Mouse (Mus musculus) cerebellum, adult 2 months (tissue): ENCODE measurements at regions not wholly inside any gene's neighbourhood (a gene's known extent, or its start where the extent isn't known, plus 50 kb on each side); places are given as distances from the start of the nearest gene placed in this dataset.

ENCODE experiments used
- DNase-seq, 2 experiments: peaks; one replicate each; pipeline ENCODE4 v3.0.0; 2021
- H3K27ac ChIP-seq: fragments of 200-500 bp; 2 replicates; pipeline ENCODE4 v1.5.1; 2012; ENCODE audit warnings: low read length, control low read depth, inconsistent platforms; ENCODE audit not compliant: insufficient read depth
- H3K27me3 ChIP-seq: fragments of 200-500 bp; 2 replicates; pipeline ENCODE4 v1.6.1; 2012; ENCODE audit warnings: inconsistent platforms, mild to moderate bottlenecking, low read length, moderate library complexity; ENCODE audit not compliant: control insufficient read depth, insufficient read depth
- H3K4me1 ChIP-seq: fragments of 200-500 bp; 2 replicates; pipeline ENCODE4 v1.6.1; 2011; ENCODE audit warnings: low read length; ENCODE audit not compliant: control insufficient read depth, insufficient read depth
- H3K4me3 ChIP-seq: fragments of 200-500 bp; replicated peaks from 2 replicates; pipeline ENCODE3; 2011; ENCODE audit warnings: mild to moderate bottlenecking, low read depth, low read length, control low read depth; ENCODE audit not compliant: insufficient read depth
- CTCF ChIP-seq: fragments of 200-500 bp; IDR thresholded peaks from 2 replicates; pipeline ENCODE4 v1.5.1; 2011; ENCODE audit warnings: low read depth, mild to moderate bottlenecking, control low read depth, low read length, moderate library complexity, borderline replicate concordance; ENCODE audit not compliant: insufficient read depth
- POLR2A ChIP-seq: fragments of 200-500 bp; IDR thresholded peaks from 2 replicates; pipeline ENCODE4 v1.6.1; 2011; ENCODE audit warnings: low read length, control low read depth, borderline replicate concordance; ENCODE audit not compliant: insufficient read depth
- WGBS: fragments of 180-500 bp; shearing (Covaris S2); methylation state at CpG from one replicate; pipeline ENCODE4 v1.1.7; 2018; 5-methylcytosine and 5-hydroxymethylcytosine counted together

DNA sequence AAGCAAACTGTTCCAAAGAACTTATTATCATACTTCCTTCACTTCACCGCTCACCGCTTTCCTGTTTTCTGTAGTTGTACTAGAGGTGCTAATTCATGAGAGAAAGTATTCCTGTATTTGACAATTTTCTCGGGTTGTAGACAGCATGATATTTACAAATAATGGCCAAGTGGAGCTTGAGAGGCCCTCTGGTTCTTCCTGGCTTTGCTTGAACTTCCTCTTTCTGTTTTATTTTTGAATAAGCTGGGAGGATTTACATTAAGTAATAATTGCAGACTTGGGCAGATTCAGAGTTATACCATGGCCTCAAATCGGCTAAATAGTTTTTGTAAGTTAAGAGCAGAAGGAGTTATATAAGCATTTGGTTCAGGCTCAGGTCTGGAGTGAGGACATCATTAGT, 215.8 kb upstream of the Dkk2 start:
- no peak for DNase-seq
- WGBS = 90% methylated on average over 4 of the region's 4 CpGs
- Histone ChIP-seq H3K27me3 (no peaks in the 10 kb centered on the region; the same call in 1 of the 2 replicates), H3K4me3 (no peak overlapping the region), H3K27ac (no peak overlapping the region), H3K4me1 (no peaks in the 10 kb centered on the region)
- no peak for TF ChIP-seq POLR2A
- no peak for TF ChIP-seq CTCF

DNA sequence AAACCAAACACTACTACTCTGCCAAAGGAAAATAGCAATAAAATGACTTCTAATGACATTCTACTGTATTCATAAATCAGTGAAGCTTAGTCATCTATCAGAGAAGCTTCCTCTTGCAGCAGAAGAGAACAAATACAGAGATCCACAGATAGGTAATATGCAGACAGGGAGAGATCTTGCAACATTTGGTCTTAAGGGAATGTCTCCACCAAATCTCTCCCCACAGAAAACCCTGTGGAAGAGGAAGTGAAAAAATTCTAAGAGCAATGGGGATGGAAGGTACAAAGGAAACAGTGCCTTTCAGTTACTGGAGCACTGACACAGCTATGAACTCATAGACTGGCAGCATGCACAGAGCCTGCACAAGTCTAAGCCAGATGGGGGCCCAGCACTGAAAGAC, 202.4 kb upstream of the Dkk2 start:
- DNase-seq = no peak
- no peak overlapping the region for H3K27ac ChIP-seq
- H3K4me3 ChIP-seq = no peak overlapping the region
- TF ChIP-seq CTCF = no peak
- TF ChIP-seq POLR2A = no peak
- no peaks in the 10 kb centered on the region for H3K27me3 ChIP-seq
- H3K4me1 ChIP-seq = no peaks in the 10 kb centered on the region

DNA sequence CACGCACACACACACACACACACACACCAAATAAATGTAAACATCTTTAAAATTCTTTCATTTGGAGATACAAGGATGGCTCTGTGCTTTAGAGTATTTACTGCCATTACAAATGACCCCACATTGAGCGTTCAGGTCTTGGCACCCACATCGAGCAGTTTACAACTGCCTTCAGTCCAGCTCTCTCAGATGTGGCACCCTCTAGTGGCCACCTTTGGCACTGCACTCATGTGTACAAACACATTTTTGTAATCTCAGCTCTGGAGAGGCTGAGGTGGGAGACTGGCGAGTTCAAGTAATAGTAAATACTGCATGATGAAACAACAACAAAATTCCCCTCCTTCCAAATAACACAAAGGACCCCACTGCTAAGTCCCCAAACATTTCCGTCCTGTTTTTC, 198.6 kb upstream of the Dkk2 start:
- Histone ChIP-seq H3K4me3 (no peak overlapping the region), H3K27ac (no peak overlapping the region), H3K4me1 (no peaks in the 10 kb centered on the region), H3K27me3 (no peaks in the 10 kb centered on the region)
- peak in 1 of 2 experiments; percentile 7 for DNase-seq
- 92% methylated on average over 5 of the region's 5 CpGs for WGBS
- TF ChIP-seq CTCF (peak; percentile 31; the same call in 1 of the 2 replicates), POLR2A (no peak)

DNA sequence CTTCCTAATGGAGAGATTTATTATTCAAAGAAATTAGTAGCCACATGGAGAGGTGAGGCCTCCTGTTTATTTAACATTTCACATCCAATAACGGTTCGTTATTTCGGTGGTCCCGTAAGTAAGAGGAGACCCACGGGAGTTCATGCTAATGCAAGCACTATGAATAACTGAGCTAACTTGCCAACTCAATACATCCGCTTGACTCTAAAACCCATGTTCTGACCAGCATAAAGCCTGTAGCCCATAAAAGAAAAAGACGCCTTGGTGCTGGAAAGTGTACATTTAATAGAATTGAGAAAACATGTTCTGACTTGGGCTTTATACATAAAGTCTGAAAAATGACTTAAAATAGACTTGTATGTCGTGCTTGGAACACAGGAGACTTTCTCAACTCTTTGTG, 198.1 kb upstream of the Dkk2 start:
- Histone ChIP-seq H3K4me3 (no peak overlapping the region), H3K4me1 (no peaks in the 10 kb centered on the region), H3K27me3 (no peaks in the 10 kb centered on the region), H3K27ac (no peak overlapping the region)
- TF ChIP-seq CTCF = no peak
- no peak for TF ChIP-seq POLR2A
- no peak for DNase-seq
- WGBS = 94% methylated on average over 8 of the region's 8 CpGs

DNA sequence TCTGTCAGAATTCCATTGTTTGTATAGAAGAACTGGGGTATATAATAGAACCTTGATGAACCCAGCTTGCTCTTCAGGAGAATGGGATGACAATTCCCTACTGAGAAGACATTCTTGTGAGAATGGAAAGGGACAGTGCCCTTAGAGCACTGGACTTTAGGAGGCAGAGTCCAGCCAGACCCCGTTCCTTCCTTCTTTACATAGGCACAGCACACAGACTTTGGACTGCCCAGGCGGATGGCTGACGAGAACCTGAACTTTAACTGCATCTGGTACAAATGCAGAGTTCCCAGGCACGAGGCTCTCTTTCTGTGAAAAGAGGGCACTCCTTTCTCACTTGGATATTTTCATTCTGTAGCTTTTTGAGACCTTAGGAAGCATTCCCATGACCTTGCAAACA, 197.4 kb upstream of the Dkk2 start:
- no peak overlapping the region for H3K4me3 ChIP-seq
- H3K4me1 ChIP-seq = no peaks in the 10 kb centered on the region
- H3K27me3 ChIP-seq = no peaks in the 10 kb centered on the region
- no peak for TF ChIP-seq POLR2A
- no peak for TF ChIP-seq CTCF
- no peak overlapping the region for H3K27ac ChIP-seq
- no peak for DNase-seq
- 85% methylated on average over 4 of the region's 4 CpGs for WGBS

DNA sequence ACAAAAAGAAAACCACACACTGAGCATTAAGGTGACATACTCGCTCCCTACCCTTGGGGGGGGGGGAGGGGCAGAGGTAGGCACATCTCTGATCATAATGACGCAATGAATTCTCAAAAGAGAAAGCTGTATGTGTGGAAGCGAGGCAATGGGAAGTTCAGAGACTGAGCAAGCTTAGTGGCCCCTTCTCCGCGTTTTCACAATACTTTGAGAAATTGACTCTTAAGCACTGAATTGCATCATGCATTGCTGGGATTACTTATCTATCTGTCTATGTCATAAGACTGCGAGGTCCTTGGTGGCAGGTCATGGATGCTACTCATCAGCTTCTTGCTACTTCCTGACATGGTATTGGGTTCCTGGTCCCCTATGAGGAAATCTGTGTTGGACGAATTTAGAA, 193.2 kb upstream of the Dkk2 start:
- Histone ChIP-seq H3K4me3 (no peak overlapping the region), H3K27ac (no peak overlapping the region), H3K4me1 (no peaks in the 10 kb centered on the region), H3K27me3 (no peaks in the 10 kb centered on the region)
- 93% methylated on average over 7 of the region's 7 CpGs for WGBS
- TF ChIP-seq CTCF (no peak), POLR2A (no peak)
- DNase-seq = no peak

DNA sequence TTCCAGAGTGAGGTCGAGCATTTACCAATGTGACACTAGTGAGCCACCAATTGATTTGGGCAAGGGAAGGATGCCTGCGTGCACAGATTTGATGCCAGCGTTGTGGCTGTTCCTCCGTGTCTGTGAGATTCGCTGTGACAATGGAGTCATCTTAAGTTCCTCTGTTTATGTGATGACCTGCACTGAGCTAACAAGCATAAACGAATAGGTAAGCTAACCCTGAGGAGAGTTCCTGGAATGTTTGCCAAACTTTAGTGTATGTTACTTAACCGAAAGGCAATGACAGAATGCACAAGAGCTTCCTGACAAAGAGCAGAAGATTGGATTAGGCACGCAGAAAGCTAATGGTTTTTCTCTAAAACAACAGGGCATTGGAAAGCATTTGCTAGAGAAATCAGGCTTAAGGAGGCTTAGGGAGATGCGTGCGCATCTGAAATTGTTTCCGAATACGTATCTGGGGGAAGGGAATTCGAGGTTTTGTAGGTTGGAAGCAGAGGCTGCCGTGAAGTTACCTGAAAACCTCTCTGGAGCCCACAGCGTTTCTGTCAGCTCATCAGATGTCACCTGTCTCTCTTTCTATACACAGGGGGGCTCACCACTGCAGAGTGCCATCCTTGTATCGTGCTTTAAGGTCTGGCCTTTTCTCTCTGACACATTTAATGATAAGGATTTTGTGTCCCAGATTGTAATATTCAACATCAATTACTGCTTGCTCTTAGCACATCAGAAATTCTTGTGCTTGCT, 191.9 kb upstream of the Dkk2 start:
- WGBS = 72% methylated on average over 16 of the region's 16 CpGs
- TF ChIP-seq CTCF (no peak), POLR2A (no peak)
- DNase-seq = no peak

DNA sequence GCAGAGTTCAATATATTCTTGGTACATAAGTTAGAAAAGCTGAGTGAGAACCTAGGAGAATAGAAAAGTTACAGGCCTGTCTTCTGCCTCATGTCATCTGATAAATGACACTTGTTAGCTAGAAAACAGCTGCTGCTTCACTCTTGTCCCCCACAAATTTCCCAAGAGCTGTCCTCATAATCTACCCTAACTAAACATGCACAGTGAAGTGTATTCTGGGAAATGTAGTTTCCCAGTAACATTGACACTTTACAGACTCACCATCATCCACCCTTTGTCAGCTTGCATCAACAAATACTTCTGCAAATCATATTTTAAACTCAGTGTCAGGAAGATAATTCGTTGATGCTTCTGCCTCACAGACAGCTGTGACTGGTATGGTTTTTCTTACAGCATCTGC, 190.0 kb upstream of the Dkk2 start:
- WGBS = 50% methylated on average over 1 of the region's 1 CpGs
- H3K27ac ChIP-seq = no peak overlapping the region
- H3K4me1 ChIP-seq = no peaks in the 10 kb centered on the region
- TF ChIP-seq POLR2A = no peak
- no peak for TF ChIP-seq CTCF
- no peaks in the 10 kb centered on the region for H3K27me3 ChIP-seq
- H3K4me3 ChIP-seq = no peak overlapping the region
- DNase-seq = no peak

More for the DNA sequence above, 191.9 kb upstream of the Dkk2 start:
- no peak overlapping the region for H3K4me3 ChIP-seq
- H3K4me1 ChIP-seq = no peaks in the 10 kb centered on the region
- no peaks in the 10 kb centered on the region for H3K27me3 ChIP-seq
- no peak overlapping the region for H3K27ac ChIP-seq
